Mouse (Mus musculus) left cerebral cortex, postnatal 4 days (tissue): ENCODE measurements around the gene Olfr1297. TPM values are rescaled to one million over a fixed set of nuclear protein-coding genes. Genes with fewer than 3 reads are reported as not detected.

Experiments used
- DNase-seq: peaks from one replicate; pipeline ENCODE4 v3.0.0-alpha.2; 2022
- intact Hi-C: fragments of 180-260 bp; cut with DNase I; formaldehyde crosslinking; loops from one replicate; pipeline ENCODE4 v1.15.1; 2025
- total RNA-seq, 2 experiments: library from RNA; stranded (reverse); gene quantifications; 2 replicates each; pipeline ENCODE4 v1.2.3; 2021

The Olfr1297 gene
- not detected for total RNA-seq

- DNase-seq: no peak
- intact Hi-C loops: no loop called here
Observed at GRCm38 (mm10) chr2:111626397-111626796, at the start of gene Olfr1297. Gene Olfr1297 (minus strand): TSS chr2:111626497.

- intact Hi-C loops: no loop called here
- DNase-seq: no peak
Observed at GRCm38 (mm10) chr2:111661119-111661518, 34.8 kb upstream of the Olfr1297 start, which contains the start of gene Olfr1299. Gene Olfr1299 (plus strand): TSS chr2:111661419.

- DNase-seq: no peak
- intact Hi-C loops: no loop called here
Observed at GRCm38 (mm10) chr2:111649101-111649500, 22.8 kb upstream of the Olfr1297 start, which contains the start of gene Olfr1298. Gene Olfr1298 (minus strand): TSS chr2:111649201.

GRCm38 (mm10) chr2:111569581-111569980 is 56.7 kb downstream of the Olfr1297 start, which contains the start of gene Olfr1295:
Gene Olfr1295 (minus strand): TSS chr2:111569681.
- no peak for DNase-seq
- intact Hi-C loops: no loop called here

Other genes with a start within 250 kb of the Olfr1297 start
- gene Olfr1286, start 203.4 kb downstream of the Olfr1297 start, total RNA-seq: not detected
- not detected for gene Olfr1287, start 177.4 kb downstream of the Olfr1297 start, total RNA-seq
- not detected for gene Olfr1288, start 152.4 kb downstream of the Olfr1297 start, total RNA-seq
- not detected for gene Olfr1289, start 145.7 kb downstream of the Olfr1297 start, total RNA-seq
- gene Olfr1290, start 132.7 kb downstream of the Olfr1297 start, total RNA-seq: not detected
- not detected for gene Olfr1291-ps1, start 129.3 kb downstream of the Olfr1297 start, total RNA-seq
- not detected for gene Olfr1293-ps, start 101.3 kb downstream of the Olfr1297 start, total RNA-seq
- gene Olfr1294, start 86.2 kb downstream of the Olfr1297 start, total RNA-seq: not detected
- gene Olfr1295, start 56.8 kb downstream of the Olfr1297 start, total RNA-seq: not detected
- not detected for gene Olfr1298, start 22.7 kb upstream of the Olfr1297 start, total RNA-seq
- not detected for gene Olfr1299, start 34.9 kb upstream of the Olfr1297 start, total RNA-seq
- not detected for gene Olfr1301, start 124.5 kb upstream of the Olfr1297 start, total RNA-seq
- not detected for gene Olfr1302, start 150.9 kb upstream of the Olfr1297 start, total RNA-seq
- gene Olfr1303, start 193.8 kb upstream of the Olfr1297 start, total RNA-seq: not detected